Mouse (Mus musculus) c-Kit-positive CD71-negative TER-119-negative erythroid progenitor cells, embryonic 14.5 days (primary cell): ENCODE results near the gene Abhd6.
"Not testable (repeated sequence)": the region's sequence is repeated elsewhere in the genome, so short reads cannot be mapped to it uniquely, and the experiment has no call there.

Source experiments
- DNase-seq: peaks from one replicate; pipeline ENCODE4 v3.0.0-alpha.2; 2013; ENCODE audit warnings: low read depth

Abhd6 gene

GRCm38 (mm10) chr14:7999435-7999834 lies 3.3 kb upstream of the Abhd6 start:
- DNase-seq, result no peak

DNA sequence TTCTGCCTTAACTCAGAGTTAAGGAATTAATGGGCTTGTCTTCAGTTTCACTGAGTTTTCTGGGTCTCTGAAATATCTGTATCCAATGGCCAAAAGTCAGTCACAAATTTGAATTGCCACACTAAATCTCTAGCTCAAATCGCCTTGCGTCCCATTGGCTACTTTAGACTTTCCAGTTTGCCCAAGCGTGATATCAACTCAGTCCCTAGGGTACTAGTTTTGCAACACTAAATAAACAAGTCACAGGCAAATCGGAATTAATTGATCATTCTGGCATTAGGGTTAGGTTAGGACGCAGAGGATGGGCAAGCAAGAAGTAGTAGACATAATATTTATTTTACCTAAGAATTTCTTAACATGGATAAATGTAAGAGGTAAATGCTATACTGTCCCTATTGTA lies 2.5 kb upstream of the Abhd6 start:
- no peak for DNase-seq

DNA sequence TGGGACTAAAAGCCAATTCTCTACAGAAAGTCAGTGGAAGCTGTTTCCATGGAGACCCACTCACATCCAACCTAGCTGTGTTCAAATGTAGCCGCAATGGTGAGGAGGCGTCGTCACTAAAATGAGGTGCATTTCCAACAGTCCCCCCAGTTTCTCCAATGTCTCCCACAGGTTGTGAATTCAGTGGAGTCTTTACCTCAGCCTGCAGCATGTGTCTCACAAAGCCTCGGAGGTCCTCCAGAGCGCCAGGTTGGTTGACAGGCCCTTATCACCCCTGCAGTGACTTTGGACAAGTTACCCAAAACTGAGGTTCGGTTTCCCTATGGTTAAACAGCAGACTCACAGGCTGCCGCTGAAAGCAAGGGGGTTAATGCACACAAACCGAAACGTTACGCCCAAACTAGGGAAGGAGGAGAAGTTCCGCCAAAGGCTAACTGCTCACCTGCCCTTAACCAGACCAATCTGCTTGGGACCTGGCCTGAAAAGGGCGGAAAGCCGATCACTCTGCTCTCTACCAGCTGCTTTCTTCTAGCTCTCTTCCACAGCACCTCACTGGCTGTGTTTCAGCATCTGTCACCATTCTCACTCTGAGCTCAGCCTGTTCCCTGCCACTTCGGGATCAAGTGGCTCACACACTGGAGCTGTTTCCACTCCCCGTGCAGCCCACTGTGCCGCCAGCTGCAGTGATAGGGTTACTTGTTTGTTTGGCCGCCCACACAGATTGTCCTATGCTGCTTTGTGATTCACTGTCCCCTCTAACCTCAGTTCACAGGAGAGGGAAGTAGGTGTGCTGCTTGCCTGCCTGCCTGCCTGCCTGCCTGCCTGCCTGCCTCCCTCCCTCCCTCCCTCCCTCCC lies 1.6 kb upstream of the Abhd6 start:
- no peak for DNase-seq

DNA sequence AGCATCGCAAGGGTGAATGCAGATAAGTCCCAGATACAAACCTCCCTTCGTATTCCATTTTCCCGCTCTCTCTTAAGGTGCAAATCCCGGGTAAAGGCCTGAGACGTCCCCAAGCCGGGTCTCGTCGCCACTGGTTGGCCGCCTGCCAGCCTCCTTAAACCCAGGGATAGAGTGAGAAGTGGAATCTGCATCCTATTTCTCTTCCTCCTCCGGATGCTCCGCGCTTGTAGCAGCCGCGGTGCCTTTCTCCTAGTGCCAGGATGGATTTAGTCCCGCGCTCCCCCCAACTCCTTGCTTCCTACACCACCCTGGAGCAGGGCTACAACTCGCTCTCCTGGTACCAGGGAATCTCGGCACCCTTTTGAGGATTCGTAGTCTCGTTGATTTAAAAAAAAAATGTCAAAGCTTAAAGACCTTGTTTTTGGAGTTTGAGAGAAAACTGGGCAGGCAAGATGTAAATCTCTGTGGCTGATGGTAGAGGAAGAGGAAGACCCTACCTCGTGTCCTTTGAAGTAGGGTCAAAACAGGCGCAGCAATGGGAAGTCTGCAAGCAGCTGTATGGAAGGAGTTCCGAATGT lies 480 bp downstream of the Abhd6 start:
- DNase-seq, result no peak

DNA sequence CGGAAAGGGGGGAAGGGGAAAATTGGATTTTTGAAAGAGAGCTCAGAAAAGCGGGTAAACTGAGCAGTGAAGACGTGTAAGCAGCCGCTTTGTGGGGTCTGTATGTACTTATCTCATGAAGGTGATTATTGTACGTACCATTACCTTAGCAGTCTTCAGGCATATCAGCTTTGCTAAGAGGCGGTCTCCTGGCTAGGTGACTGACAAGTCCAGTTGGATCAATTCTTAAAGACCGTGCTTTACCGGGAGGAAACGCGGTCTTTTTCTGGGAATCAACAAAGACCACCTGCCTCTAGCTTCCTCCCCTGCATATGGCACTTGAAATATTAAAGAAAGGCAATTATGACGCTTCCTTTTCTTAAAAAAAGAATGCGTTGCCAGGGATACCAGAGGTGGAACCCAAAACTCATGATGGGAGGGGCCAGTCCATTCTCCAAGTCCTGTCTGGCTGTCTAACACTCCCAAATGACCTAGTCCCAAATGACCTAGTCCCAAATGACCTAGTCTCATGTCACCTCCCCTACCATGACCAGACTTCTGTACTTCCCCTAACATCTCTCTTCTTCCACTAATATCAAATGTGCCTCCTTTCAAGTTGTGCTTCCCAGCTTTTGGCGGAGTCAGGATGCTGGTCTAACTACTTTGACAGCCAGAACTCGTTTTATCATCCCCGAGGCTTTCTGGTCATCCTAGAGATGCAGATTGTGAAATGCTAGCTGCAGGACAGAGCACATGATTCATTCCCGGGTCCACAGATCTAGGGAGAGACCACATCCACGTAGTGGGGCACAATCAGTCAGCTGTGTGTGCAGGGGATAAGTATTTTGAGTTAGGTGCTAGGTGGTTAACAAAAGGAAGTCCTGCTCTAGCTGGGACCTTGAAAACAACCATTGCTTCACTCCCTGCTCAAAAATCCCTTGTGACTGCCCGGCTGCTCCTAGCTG lies 1.3 kb downstream of the Abhd6 start:
- no peak for DNase-seq

DNA sequence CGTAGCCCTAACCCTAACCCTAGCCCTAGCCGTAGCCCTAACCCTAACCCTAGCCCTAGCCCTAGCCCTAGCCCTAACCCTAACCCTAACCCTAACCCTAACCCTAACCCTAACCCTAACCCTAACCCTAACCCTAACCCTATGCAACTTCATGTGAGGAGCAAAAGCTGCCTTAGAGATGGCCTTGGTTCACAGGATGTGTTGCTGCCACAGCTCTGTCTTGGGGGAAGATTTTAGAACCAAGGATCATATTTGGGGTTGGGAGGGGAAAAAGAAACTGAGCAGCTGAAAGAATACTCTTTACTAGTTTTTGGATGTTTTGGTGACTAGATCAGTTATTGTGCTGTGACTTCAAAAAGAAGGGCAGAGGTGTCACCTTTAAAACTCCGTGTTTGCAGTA lies 3.4 kb downstream of the Abhd6 start:
- not testable (repeated sequence) for DNase-seq

DNA sequence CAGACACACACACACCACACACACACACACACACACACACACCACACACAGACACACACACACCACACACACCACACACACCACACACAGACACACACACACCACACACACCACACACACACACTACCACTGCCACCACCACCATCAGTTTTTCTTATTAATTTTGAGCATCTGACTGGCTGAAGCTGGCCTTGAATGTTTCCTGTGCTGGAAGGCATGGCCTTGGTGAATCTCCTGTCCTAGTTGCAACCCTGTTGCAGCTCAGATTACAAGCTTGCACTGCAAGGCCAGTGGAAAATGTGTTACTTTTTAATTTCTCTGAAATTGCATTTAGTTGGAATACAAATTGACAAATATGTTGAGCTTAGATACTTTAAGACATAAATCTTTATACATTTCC lies 4.4 kb downstream of the Abhd6 start:
- no peak for DNase-seq

- DNase-seq, result no peak
Measured at GRCm38 (mm10) chr14:8007486-8007885, 4.8 kb downstream of the Abhd6 start.

DNA sequence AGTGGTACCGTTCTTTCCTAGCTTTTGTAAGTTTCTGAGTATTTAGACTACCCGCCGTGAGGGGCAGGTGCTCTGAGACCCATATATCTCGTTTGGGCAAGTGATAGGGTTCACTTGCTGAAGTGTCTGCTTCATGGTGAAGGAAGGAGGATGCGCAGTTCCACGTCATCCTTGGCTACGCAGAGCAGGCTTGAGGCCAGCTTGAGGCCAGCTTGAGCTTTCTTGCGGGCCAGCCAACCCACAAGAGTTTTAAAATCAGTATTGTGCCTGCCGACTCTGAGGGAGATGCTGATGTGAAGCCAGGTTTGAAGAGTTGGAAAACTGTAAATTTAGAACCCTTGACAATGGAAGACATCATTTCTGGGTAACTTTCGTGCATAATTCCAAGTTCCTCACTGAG lies 5.2 kb downstream of the Abhd6 start:
- DNase-seq, result no peak

DNA sequence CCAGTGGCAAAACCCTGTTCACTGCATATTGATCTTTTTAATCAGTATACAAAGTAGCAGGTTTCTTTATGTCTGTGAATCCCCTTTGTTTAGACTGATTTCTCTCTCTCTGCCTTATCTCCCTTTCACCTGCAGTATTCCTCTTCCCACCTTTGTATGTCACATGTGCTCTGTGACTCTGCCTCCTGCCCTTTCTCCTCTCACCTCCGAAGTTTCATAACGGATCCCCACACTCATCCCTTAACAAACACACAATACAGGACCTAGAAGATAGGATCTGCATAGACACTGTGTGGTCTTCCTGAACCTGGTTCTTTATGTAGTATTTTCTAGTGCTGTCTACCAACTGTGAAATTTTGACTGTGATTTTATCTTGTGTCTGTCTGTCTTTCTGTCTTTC lies 8.6 kb downstream of the Abhd6 start:
- no peak for DNase-seq

GRCm38 (mm10) chr14:8011938-8012337 lies 9.2 kb downstream of the Abhd6 start:
- no peak for DNase-seq

DNA sequence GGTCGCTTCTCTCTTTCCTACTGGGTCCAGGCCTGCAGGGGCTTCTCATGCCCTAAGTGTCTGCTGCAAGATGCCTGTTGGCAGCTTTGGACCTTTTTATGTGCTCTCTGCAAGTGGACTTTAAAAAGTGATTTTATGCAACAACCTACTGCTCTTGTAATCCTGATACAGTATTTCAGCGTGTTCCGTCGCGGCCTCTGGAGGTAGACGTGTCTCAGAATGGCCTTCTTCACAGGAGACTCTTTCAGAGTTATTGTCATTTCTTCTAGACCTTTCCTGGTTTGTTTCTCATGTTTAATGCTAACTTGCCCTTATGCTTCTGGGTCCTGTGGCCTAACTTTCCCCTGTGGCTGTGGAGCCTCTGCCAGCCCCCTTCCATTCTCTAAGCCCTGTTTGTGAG lies 13.1 kb downstream of the Abhd6 start:
- DNase-seq, result no peak

DNA sequence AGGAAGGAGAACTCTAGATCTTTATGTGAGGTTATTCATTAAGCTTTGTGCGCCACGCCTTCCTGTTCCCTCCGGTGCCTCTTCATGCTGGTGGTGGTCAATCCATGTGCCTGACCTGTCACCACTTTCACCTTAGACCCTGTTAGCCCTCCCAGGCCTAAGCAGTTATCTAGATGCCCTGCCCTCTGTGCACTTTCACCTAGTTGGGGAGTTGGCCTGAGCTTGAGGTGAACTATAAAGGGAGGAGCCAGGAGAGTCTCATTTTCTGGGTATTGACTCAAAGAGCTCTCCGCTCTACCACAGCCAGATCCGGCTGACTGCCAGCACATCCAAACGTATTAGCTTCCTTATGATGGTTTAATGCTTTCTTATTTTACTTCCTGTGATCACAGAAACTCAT lies 13.6 kb downstream of the Abhd6 start:
- DNase-seq, result no peak

DNA sequence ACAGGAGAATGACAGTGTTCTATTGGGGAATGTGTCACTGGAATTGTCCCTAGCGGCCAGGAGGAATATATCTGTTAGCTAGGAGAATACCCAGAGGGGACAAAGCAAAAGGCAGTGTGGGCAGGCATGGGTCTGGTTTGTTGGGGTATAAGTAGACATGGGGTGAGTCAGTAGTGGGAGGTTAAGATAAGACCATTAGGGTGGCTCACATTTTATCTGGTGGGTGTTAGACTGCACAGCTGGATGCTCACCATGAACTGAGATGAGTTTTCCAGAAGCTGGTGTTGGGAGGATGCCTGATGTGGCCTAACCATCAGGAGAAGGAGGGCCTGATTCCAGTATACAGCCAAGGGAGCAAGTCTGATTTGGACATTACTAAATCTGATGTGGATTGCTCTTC lies 14.2 kb downstream of the Abhd6 start:
- no peak for DNase-seq

DNA sequence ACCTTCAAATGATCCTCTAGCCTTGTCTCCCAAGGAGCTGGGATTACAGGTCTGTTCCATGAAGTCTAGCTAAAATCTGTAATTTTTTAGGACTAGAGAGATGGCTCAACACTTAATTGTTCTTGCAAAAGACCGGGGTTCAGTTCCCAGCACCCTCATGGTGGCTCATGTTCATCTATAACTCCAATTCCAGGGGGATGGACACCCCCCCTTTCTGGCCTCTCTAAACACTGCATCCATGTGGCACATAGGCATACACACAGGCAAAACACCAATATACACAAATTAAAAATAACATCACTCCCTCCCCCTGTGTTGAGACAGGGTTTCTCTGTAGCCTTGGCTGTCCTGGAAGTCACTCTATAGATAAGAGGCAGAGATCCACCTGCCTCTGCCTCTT lies 17.3 kb downstream of the Abhd6 start:
- no peak for DNase-seq

GRCm38 (mm10) chr14:8020546-8020945 lies 17.8 kb downstream of the Abhd6 start:
- no peak for DNase-seq

DNA sequence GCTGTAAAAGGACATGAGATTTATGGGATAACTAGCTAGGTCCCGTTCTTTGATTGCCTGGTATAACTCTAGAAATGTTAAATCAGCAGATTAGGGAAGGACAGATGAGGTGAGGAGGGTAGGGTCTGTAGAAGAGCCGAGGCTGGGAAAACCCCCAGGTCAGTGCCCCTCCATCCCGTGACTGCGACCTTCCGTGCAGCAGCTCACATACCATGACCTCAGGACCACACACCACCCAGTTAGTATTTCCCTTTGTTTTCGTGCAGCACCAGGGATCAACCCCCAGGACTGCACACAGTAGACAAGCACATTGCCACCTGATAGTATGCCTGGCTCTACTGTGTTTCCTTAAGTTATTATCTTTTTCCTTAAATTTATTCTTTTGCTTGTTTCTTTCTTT lies 21.8 kb downstream of the Abhd6 start:
- DNase-seq, result no peak

DNA sequence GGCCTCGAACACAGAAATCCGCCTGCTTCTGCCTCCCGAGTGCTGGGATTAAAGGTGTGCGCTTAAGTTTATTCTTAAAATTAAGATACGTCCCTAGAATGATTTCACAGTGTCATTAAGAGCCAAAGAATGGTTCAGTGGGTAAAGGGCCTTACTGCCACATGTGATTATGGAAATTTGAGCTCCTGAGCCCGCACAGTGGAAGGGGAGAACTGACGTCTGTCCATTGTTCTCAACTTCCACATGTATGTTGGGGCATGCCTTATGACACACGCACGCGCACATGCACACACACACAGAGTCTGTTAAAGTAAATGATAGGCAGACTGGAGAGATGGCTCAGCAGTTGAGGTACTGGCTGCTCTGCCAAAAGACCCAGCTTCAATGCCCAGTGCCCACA lies 22.2 kb downstream of the Abhd6 start:
- no peak for DNase-seq

DNA sequence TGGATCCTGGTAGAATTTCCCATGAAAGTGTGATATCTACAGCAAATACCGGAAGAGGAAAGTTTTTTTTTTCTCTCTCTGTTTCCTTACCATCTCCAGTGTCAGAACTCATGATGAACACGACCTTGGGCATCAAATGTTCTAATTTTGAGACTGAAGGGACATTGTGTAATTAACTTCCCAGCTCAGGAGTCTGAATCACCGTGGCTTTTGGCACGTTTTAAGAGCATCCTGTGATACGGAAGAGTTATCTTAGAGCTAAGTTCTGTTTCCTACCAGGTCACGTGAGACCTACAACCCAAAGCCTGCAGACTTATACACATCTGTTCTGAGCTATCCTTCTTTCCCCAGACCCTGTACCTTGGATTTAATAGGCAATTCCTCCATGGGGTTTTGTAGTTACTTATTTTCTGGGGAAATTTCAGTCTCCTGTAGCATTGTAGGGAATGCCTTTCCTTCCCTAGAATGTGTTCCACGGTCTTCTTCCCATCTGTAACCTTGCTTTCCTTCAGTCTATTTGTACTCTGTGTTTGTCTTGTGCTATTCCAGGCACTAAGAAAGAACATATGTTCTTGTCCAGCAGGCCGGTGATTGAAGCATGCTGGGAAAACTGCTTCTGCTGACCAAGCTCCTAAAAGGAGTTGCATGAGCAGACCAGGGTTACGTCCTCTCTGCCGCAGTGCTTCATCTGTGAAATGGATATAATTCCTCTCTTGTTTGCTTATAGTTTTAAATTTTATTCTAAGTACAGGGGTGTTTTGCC lies 24.2 kb downstream of the Abhd6 start:
- DNase-seq, result no peak

DNA sequence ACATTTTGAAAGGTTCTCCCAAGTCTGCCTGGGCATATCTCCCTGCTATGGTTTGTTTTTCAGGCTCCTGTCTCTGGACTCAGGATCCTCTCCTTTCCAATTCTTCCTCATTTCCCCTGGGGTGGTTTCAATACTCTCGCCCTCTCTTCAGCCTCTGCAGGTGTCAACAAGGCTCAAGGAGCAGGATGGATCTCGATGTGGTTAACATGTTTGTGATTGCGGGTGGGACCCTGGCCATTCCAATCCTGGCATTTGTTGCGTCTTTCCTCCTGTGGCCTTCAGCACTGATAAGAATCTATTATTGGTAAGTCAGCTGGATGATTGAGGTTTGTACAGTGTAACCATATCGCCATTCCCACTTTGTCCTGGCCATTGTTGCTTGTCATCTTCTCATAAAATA lies 25.4 kb downstream of the Abhd6 start:
- DNase-seq, result no peak

- DNase-seq, result no peak
Measured at GRCm38 (mm10) chr14:8029752-8030151, 27.1 kb downstream of the Abhd6 start.

DNA sequence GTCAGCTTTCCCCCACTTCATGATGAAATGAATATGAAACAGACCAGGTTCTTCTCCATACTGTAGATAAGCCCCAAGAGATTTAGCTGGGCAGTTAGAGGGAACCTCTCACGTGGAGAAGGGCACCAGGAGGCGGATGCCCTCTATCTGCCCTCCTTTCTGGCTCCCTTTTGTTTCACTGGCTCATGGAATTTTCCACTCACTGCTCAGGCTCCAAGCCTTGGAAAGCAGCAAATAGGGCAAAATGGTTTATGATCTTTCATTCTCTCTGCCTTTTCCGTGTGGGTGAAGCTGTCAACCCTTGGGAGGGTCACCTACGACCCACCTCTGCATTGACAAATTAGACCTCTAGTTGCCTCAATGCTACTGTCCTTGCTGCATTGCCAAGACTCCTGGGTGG lies 27.8 kb downstream of the Abhd6 start:
- DNase-seq, result no peak
